Mouse (Mus musculus) myocyte (in vitro differentiated cells): ENCODE data around the gene Vsir. TPM values are rescaled to one million over a fixed set of nuclear protein-coding genes. Genes with fewer than 3 reads are reported as not detected.

Experiments
- H3K27me3 ChIP-seq: one replicate; pipeline ENCODE4 v1.6.1; 2011; ENCODE audit not compliant: control insufficient read depth, insufficient read depth, insufficient read length
- H3K36me3 ChIP-seq: one replicate; pipeline ENCODE4 v1.6.1; 2011; ENCODE audit not compliant: control insufficient read depth, insufficient read depth
- H3K4me2 ChIP-seq: one replicate; pipeline ENCODE4 v1.6.1; 2011; ENCODE audit warnings: low read depth, control low read depth
- H3K4me3 ChIP-seq: one replicate; pipeline ENCODE4 v1.5.1; 2011; ENCODE audit warnings: mild to moderate bottlenecking, control low read depth, moderate library complexity
- H3K79me2 ChIP-seq: one replicate; pipeline ENCODE4 v1.6.1; 2011; ENCODE audit not compliant: control insufficient read depth, insufficient read depth
- H3ac ChIP-seq: one replicate; pipeline ENCODE4 v1.6.1; 2011; ENCODE audit not compliant: control insufficient read depth, insufficient read length
- CEBPB ChIP-seq: IDR thresholded peaks from 2 replicates; pipeline ENCODE4 v1.6.1; 2011; ENCODE audit warnings: mild to moderate bottlenecking, moderate library complexity; ENCODE audit not compliant: poor library complexity, insufficient read depth, severe bottlenecking
- E2F4 ChIP-seq: IDR thresholded peaks from one replicate; pipeline ENCODE4 v1.6.1; 2011; ENCODE audit warnings: mild to moderate bottlenecking, control low read depth, moderate library complexity; ENCODE audit not compliant: insufficient read depth
- MAX ChIP-seq: IDR thresholded peaks from one replicate; pipeline ENCODE4 v1.6.1; 2011; ENCODE audit warnings: low read depth, mild to moderate bottlenecking, control low read depth
- MYOD1 ChIP-seq, 3 experiments: IDR thresholded peaks; one replicate each; pipeline ENCODE4 v1.6.1; 2011; ENCODE audit warnings: control low read depth in 2 of 3, low read depth in 2 of 3, mild to moderate bottlenecking in 2 of 3, moderate library complexity in 1 of 3; ENCODE audit not compliant: insufficient read length in 2 of 3, control insufficient read depth in 1 of 3
- MYOG ChIP-seq, 3 experiments: IDR thresholded peaks; one replicate each; pipeline ENCODE4 v1.6.1; 2011; ENCODE audit warnings: control low read depth in 2 of 3, low read depth in 2 of 3, mild to moderate bottlenecking in 2 of 3; ENCODE audit not compliant: insufficient read length in 2 of 3, control insufficient read depth in 1 of 3, insufficient read depth in 1 of 3
- POLR2A ChIP-seq: IDR thresholded peaks from one replicate; pipeline ENCODE4 v1.6.1; 2011; ENCODE audit warnings: low read depth, mild to moderate bottlenecking, control low read depth, moderate library complexity; ENCODE audit not compliant: insufficient read length
- POLR2AphosphoS2 ChIP-seq: IDR thresholded peaks from one replicate; pipeline ENCODE4 v1.6.1; 2011; ENCODE audit warnings: low read depth, control low read depth; ENCODE audit not compliant: insufficient read length
- REST ChIP-seq: IDR thresholded peaks from one replicate; pipeline ENCODE4 v1.6.1; 2011; ENCODE audit warnings: mild to moderate bottlenecking, control low read depth, moderate library complexity; ENCODE audit not compliant: insufficient read depth, insufficient read length
- SRF ChIP-seq: IDR thresholded peaks from one replicate; pipeline ENCODE4 v1.6.1; 2011; ENCODE audit warnings: low read depth; ENCODE audit not compliant: control insufficient read depth, insufficient read length
- TCF12 ChIP-seq: IDR thresholded peaks from one replicate; pipeline ENCODE4 v1.6.1; 2011; ENCODE audit warnings: mild to moderate bottlenecking, control low read depth; ENCODE audit not compliant: poor library complexity, insufficient read depth, severe bottlenecking
- TCF3 ChIP-seq: IDR thresholded peaks from one replicate; pipeline ENCODE4 v1.6.1; 2011; ENCODE audit warnings: low read depth, control low read depth; ENCODE audit not compliant: insufficient read length
- USF1 ChIP-seq: IDR thresholded peaks from one replicate; pipeline ENCODE4 v1.6.1; 2011; ENCODE audit warnings: low read depth, mild to moderate bottlenecking, control low read depth, moderate library complexity
- polyA plus RNA-seq: library from polyadenylated mRNA; unstranded; fragments of >200 nt; fragmentation: generic; extraction: Trizol; gene quantifications from one replicate; pipeline ENCODE4 v1.2.1, GENCODE M21; 2012; ENCODE audit warnings: missing spikeins

Gene Vsir
- polyA plus RNA-seq, 1 experiment: 5.3 TPM

DNA sequence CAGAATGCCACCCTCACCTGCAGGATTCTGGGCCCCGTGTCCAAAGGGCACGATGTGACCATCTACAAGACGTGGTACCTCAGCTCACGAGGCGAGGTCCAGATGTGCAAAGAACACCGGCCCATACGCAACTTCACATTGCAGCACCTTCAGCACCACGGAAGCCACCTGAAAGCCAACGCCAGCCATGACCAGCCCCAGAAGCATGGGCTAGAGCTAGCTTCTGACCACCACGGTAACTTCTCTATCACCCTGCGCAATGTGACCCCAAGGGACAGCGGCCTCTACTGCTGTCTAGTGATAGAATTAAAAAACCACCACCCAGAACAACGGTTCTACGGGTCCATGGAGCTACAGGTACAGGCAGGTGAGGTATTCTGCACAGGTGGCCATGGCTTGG, 11.2 kb downstream of the Vsir start:
- no peaks in the 10 kb centered on the region for H3K27me3 ChIP-seq
- no peaks in the 10 kb centered on the region for H3K36me3 ChIP-seq
- no peaks in the 10 kb centered on the region for H3K79me2 ChIP-seq
- no peak overlapping the region for H3K4me3 ChIP-seq
- H3K4me2 ChIP-seq: no peak overlapping the region
- TF ChIP-seq E2F4: no peak
- TF ChIP-seq CEBPB: no peak
- no peak for TF ChIP-seq POLR2A
- TF ChIP-seq SRF: no peak
- TF ChIP-seq USF1: no peak
- TF ChIP-seq REST: no peak
- no peak for TF ChIP-seq MYOG (IDR thresholded peaks at IDR 0.05; ENCODE audit: control insufficient read depth in 1 of 3, insufficient read depth in 1 of 3, insufficient read length in 2 of 3, low read depth in 2 of 3)
- TF ChIP-seq MAX: no peak
- TF ChIP-seq TCF3: no peak
- no peak for TF ChIP-seq MYOD1 (IDR thresholded peaks at IDR 0.05; ENCODE audit: control insufficient read depth in 1 of 3, insufficient read length in 2 of 3, low read depth in 2 of 3)
- no peak for TF ChIP-seq TCF12
- no peak for TF ChIP-seq POLR2AphosphoS2
- H3ac ChIP-seq: no peak overlapping the region

- Histone ChIP-seq H3K4me3 (no peak overlapping the region), H3ac (no peak overlapping the region), H3K4me2 (no peak overlapping the region), H3K27me3 (no peaks in the 10 kb centered on the region), H3K79me2 (no peaks in the 10 kb centered on the region), H3K36me3 (no peaks in the 10 kb centered on the region)
- TF ChIP-seq REST (no peak), POLR2A (no peak), MYOG (IDR thresholded peaks at IDR 0.05; ENCODE audit: control insufficient read depth in 1 of 3, insufficient read depth in 1 of 3, insufficient read length in 2 of 3, low read depth in 2 of 3) (no peak), MYOD1 (IDR thresholded peaks at IDR 0.05; ENCODE audit: control insufficient read depth in 1 of 3, insufficient read length in 2 of 3, low read depth in 2 of 3) (no peak), POLR2AphosphoS2 (no peak), SRF (no peak), CEBPB (no peak), TCF3 (no peak), TCF12 (no peak), E2F4 (no peak), USF1 (no peak), MAX (no peak)
Measured at GRCm38 (mm10) chr10:60358776-60359175, 12.1 kb downstream of the Vsir start.

GRCm38 (mm10) chr10:60361615-60362309, 15.1 kb downstream of the Vsir start:
- Histone ChIP-seq H3K36me3 (no peaks in the 10 kb centered on the region), H3K4me2 (no peak overlapping the region), H3K79me2 (no peaks in the 10 kb centered on the region), H3ac (no peak overlapping the region), H3K27me3 (no peaks in the 10 kb centered on the region), H3K4me3 (no peak overlapping the region)
- TF ChIP-seq SRF (no peak), MYOD1 (IDR thresholded peaks at IDR 0.05; ENCODE audit: control insufficient read depth in 1 of 3, insufficient read length in 2 of 3, low read depth in 2 of 3) (peak in 1 of 3 experiments; percentile 1), POLR2A (no peak)

- H3ac ChIP-seq: no peak overlapping the region
- H3K27me3 ChIP-seq: no peaks in the 10 kb centered on the region
- TF ChIP-seq MYOG (IDR thresholded peaks at IDR 0.05; ENCODE audit: control insufficient read depth in 1 of 3, insufficient read depth in 1 of 3, insufficient read length in 2 of 3, low read depth in 2 of 3) (no peak), E2F4 (no peak), MAX (no peak), POLR2AphosphoS2 (no peak), TCF12 (no peak), CEBPB (no peak), MYOD1 (IDR thresholded peaks at IDR 0.05; ENCODE audit: control insufficient read depth in 1 of 3, insufficient read length in 2 of 3, low read depth in 2 of 3) (no peak), SRF (no peak), TCF3 (no peak), POLR2A (no peak), USF1 (no peak), REST (no peak)
- no peak overlapping the region for H3K4me2 ChIP-seq
- no peak overlapping the region for H3K4me3 ChIP-seq
- H3K79me2 ChIP-seq: no peaks in the 10 kb centered on the region
- no peaks in the 10 kb centered on the region for H3K36me3 ChIP-seq
Measured at GRCm38 (mm10) chr10:60362310-60362628, 15.6 kb downstream of the Vsir start.
